Mouse (Mus musculus): Measurements from ENCODE around the gene Kif5a.

Kif5a gene

GRCm38 (mm10) chr10:127264336-127264735 lies 1.2 kb upstream of the Kif5a start:
- DNase-seq, result no peak

- DNase-seq, result no peak
These were observed 483 bp upstream of the Kif5a start for GRCm38 (mm10) chr10:127263631-127264030.

- DNase-seq, result no peak
These were observed 1.2 kb downstream of the Kif5a start for GRCm38 (mm10) chr10:127261706-127262547.

- DNase-seq, result no peak
These were observed 4.7 kb downstream of the Kif5a start for GRCm38 (mm10) chr10:127258489-127258888.

- DNase-seq, result no peak
These were observed 5.4 kb downstream of the Kif5a start for GRCm38 (mm10) chr10:127257790-127258189.

GRCm38 (mm10) chr10:127255625-127256345 lies 7.4 kb downstream of the Kif5a start:
- no peak for DNase-seq

- no peak for DNase-seq
These were observed 12.3 kb downstream of the Kif5a start for GRCm38 (mm10) chr10:127250810-127251209.

- DNase-seq, result no peak
These were observed 24.8 kb downstream of the Kif5a start for GRCm38 (mm10) chr10:127238241-127238824.

GRCm38 (mm10) chr10:127236541-127236940 lies 26.6 kb downstream of the Kif5a start:
- DNase-seq, result no peak

- DNase-seq, result peak in 1 of 2 experiments; percentile 22
These were observed 30.0 kb downstream of the Kif5a start for GRCm38 (mm10) chr10:127233141-127233540.

- DNase-seq, result no peak
These were observed 31.4 kb downstream of the Kif5a start for GRCm38 (mm10) chr10:127231741-127232140.

- no peak for DNase-seq
These were observed 32.5 kb downstream of the Kif5a start for GRCm38 (mm10) chr10:127230693-127231092.

- DNase-seq, result peak in 1 of 2 experiments; percentile 21
These were observed 34.3 kb downstream of the Kif5a start for GRCm38 (mm10) chr10:127228897-127229296.

GRCm38 (mm10) chr10:127227163-127227562 lies 36.0 kb downstream of the Kif5a start:
- DNase-seq, result no peak

GRCm38 (mm10) chr10:127226318-127226895 lies 36.7 kb downstream of the Kif5a start:
- DNase-seq, result no peak

- peak; percentile 28 to 34 for DNase-seq
These were observed 37.4 kb downstream of the Kif5a start for GRCm38 (mm10) chr10:127225732-127226131.

- no peak for DNase-seq
These were observed 37.9 kb downstream of the Kif5a start for GRCm38 (mm10) chr10:127225213-127225612.

GRCm38 (mm10) chr10:127218339-127218738 lies 44.8 kb downstream of the Kif5a start:
- no peak for DNase-seq

- no peak for DNase-seq
These were observed 46.0 kb downstream of the Kif5a start for GRCm38 (mm10) chr10:127217177-127217576.

GRCm38 (mm10) chr10:127216456-127216855 lies 46.7 kb downstream of the Kif5a start:
- no peak for DNase-seq

- DNase-seq, result no peak
These were observed 48.7 kb downstream of the Kif5a start for GRCm38 (mm10) chr10:127214422-127214803.

- no peak for DNase-seq
These were observed 49.3 kb downstream of the Kif5a start for GRCm38 (mm10) chr10:127213704-127214421.

GRCm38 (mm10) chr10:127213272-127213671 lies 49.9 kb downstream of the Kif5a start:
- no peak for DNase-seq

Data from spleen, adult 18-20 months (tissue).